Mouse (Mus musculus): ENCODE data around the gene Olfr524. TPM values are rescaled to one million over a fixed set of nuclear protein-coding genes. Genes with fewer than 3 reads are reported as not detected.

Gene Olfr524
- polyA plus RNA-seq, 1 experiment from 2014 or later = not detected

DNA sequence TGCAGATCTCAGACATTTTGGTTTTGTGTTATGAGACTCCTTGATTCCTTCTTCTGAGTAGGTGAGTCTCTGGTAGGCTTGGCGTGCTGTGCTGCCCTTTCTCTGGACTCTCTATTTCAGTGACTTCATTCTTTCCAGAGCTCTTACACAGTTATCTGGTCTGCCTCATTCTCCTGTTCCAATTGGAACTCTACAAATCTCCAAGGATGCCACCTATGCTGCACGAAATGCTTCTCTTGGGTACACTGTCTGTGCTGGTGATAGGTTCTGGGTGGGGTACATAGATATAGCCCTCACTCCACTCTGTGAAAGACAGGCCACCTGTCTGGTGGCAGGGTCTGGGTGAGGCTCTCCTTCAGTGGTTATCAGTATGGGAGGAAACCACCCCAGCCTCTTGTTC, 12.2 kb upstream of the Olfr524 start, which contains the start of gene Cd163l1:
TSS of gene Cd163l1 (plus strand) at position 301 of the 400 bp plus-strand sequence.
- Histone ChIP-seq H3K27me3 (ENCODE audit: control insufficient read depth, insufficient read depth, low read length) (no peaks in the 10 kb centered on the region), H3K9me3 (ENCODE audit: control insufficient read depth, low read depth, low read length) (no peaks in the 10 kb centered on the region), H3K27ac (ENCODE audit: low read length) (no peak within 1 kb of the TSS), H3K4me3 (ENCODE audit: low read depth, low read length) (no peak within 1 kb of the TSS), H3K4me1 (ENCODE audit: control insufficient read depth, insufficient read depth, low read length) (no peaks in the 10 kb centered on the region), H3K4me2 (replicated peaks; ENCODE audit: low read depth, low read length) (no peak within 1 kb of the TSS), H3K36me3 (ENCODE audit: control insufficient read depth, insufficient read depth, low read length) (no peaks in the 10 kb centered on the region), H3K9ac (replicated peaks; ENCODE audit: low read depth, low read length) (no peak within 1 kb of the TSS)
- 91% methylated on average over 2 of the region's 2 CpGs for WGBS
- no peak for ATAC-seq (ENCODE audit: insufficient number of reproducible peaks, insufficient read depth, low FRiP score, low read depth)

- 81% methylated on average over 5 of the region's 5 CpGs for WGBS
- Histone ChIP-seq H3K4me2 (replicated peaks; ENCODE audit: low read depth, low read length) (no peak overlapping the region), H3K27ac (ENCODE audit: low read length) (no peak overlapping the region), H3K36me3 (ENCODE audit: control insufficient read depth, insufficient read depth, low read length) (no peaks in the 10 kb centered on the region), H3K9ac (replicated peaks; ENCODE audit: low read depth, low read length) (no peak overlapping the region), H3K4me3 (ENCODE audit: low read depth, low read length) (no peak overlapping the region), H3K27me3 (ENCODE audit: control insufficient read depth, insufficient read depth, low read length) (no peaks in the 10 kb centered on the region), H3K4me1 (ENCODE audit: control insufficient read depth, insufficient read depth, low read length) (no peaks in the 10 kb centered on the region), H3K9me3 (ENCODE audit: control insufficient read depth, low read depth, low read length) (no peaks in the 10 kb centered on the region)
- no peak for ATAC-seq (ENCODE audit: insufficient number of reproducible peaks, insufficient read depth, low FRiP score, low read depth)
These were observed 8.1 kb upstream of the Olfr524 start for GRCm38 (mm10) chr7:140213841-140214240.

GRCm38 (mm10) chr7:140208677-140209076, 2.9 kb upstream of the Olfr524 start:
- H3K36me3 ChIP-seq (ENCODE audit: control insufficient read depth, insufficient read depth, low read length) = no peaks in the 10 kb centered on the region
- H3K27ac ChIP-seq (ENCODE audit: low read length) = no peak overlapping the region
- no peak overlapping the region for H3K4me2 ChIP-seq (replicated peaks; ENCODE audit: low read depth, low read length)
- no peak overlapping the region for H3K9ac ChIP-seq (replicated peaks; ENCODE audit: low read depth, low read length)
- H3K27me3 ChIP-seq (ENCODE audit: control insufficient read depth, insufficient read depth, low read length) = no peaks in the 10 kb centered on the region
- H3K9me3 ChIP-seq (ENCODE audit: control insufficient read depth, low read depth, low read length) = no peaks in the 10 kb centered on the region
- no peaks in the 10 kb centered on the region for H3K4me1 ChIP-seq (ENCODE audit: control insufficient read depth, insufficient read depth, low read length)
- no peak overlapping the region for H3K4me3 ChIP-seq (ENCODE audit: low read depth, low read length)
- no peak for ATAC-seq (ENCODE audit: insufficient number of reproducible peaks, insufficient read depth, low FRiP score, low read depth)
- 70% methylated on average over 3 of the region's 3 CpGs for WGBS

DNA sequence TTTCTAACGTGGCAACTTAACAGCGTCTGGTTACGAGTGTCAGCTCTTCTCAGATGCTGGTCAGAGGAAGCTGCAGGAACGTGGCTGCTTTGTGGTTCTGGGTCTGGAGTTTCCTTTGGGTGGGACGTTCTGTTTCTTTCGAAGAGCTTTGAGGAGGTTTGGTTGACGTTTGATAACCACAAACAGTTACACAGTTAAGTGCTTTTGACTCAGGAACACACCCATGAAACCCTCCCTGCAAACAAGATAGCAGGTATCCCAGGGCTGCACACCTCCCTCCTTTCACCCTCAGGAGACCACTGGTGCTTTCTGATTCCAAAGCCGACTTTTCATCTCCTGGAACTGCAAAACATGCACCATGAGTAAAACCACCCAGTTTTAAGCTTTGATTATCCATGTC, 2.4 kb upstream of the Olfr524 start:
- Histone ChIP-seq H3K4me3 (ENCODE audit: low read depth, low read length) (no peak overlapping the region), H3K9me3 (ENCODE audit: control insufficient read depth, low read depth, low read length) (no peaks in the 10 kb centered on the region), H3K4me1 (ENCODE audit: control insufficient read depth, insufficient read depth, low read length) (no peaks in the 10 kb centered on the region), H3K9ac (replicated peaks; ENCODE audit: low read depth, low read length) (no peak overlapping the region), H3K27ac (ENCODE audit: low read length) (no peak overlapping the region), H3K27me3 (ENCODE audit: control insufficient read depth, insufficient read depth, low read length) (no peaks in the 10 kb centered on the region), H3K36me3 (ENCODE audit: control insufficient read depth, insufficient read depth, low read length) (no peaks in the 10 kb centered on the region), H3K4me2 (replicated peaks; ENCODE audit: low read depth, low read length) (no peak overlapping the region)
- WGBS = 65% methylated on average over 8 of the region's 8 CpGs
- no peak for ATAC-seq (ENCODE audit: insufficient number of reproducible peaks, insufficient read depth, low FRiP score, low read depth)

DNA sequence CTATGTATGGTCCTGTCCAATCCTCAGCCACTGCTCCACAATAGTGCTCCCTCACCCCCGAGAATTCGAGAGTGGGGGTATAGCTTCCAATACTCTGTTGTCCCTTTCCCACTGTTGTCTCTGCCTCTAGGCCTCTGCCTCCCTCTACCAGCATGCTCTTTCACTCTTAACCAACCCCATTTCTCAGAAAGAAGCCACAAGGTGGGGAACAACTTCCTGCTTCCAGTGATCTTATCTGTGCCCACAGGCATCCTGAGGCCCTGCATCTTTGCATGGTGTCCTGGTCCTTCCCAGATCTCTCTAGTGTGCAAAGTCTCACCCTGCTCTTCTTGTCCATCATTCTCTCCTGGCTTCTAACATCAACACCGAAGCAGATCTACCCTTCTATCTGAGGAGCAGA, 1.1 kb upstream of the Olfr524 start:
- Histone ChIP-seq H3K4me3 (ENCODE audit: low read depth, low read length) (no peak overlapping the region), H3K27ac (ENCODE audit: low read length) (no peak overlapping the region), H3K27me3 (ENCODE audit: control insufficient read depth, insufficient read depth, low read length) (no peaks in the 10 kb centered on the region), H3K9ac (replicated peaks; ENCODE audit: low read depth, low read length) (no peak overlapping the region), H3K36me3 (ENCODE audit: control insufficient read depth, insufficient read depth, low read length) (no peaks in the 10 kb centered on the region), H3K9me3 (ENCODE audit: control insufficient read depth, low read depth, low read length) (no peaks in the 10 kb centered on the region), H3K4me2 (replicated peaks; ENCODE audit: low read depth, low read length) (no peak overlapping the region), H3K4me1 (ENCODE audit: control insufficient read depth, insufficient read depth, low read length) (no peaks in the 10 kb centered on the region)
- ATAC-seq (ENCODE audit: insufficient number of reproducible peaks, insufficient read depth, low FRiP score, low read depth) = no peak
- WGBS = 72% methylated on average over 3 of the region's 3 CpGs

DNA sequence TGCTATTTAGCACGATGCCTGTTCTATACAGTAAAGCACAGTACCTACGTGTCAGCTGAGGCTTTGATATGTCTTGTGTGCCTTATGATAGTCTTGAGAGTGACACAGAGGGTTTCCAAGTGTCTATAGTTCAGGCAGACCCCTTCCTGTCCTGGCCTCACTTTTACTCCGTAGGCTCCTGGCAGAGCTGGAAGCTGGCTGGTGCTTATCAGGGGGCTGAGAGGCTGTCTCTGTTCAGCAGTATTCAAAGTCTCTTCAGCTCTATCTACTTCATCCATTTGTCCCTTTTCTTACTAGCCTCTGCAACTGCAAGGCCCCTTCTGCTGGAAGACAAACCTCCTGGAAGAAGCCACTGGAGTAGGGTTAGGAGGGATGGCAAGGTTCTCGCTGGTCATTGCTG, 4.7 kb downstream of the Olfr524 start:
- Histone ChIP-seq H3K9ac (replicated peaks; ENCODE audit: low read depth, low read length) (no peak overlapping the region), H3K4me2 (replicated peaks; ENCODE audit: low read depth, low read length) (no peak overlapping the region), H3K4me1 (ENCODE audit: control insufficient read depth, insufficient read depth, low read length) (no peaks in the 10 kb centered on the region), H3K27ac (ENCODE audit: low read length) (no peak overlapping the region), H3K36me3 (ENCODE audit: control insufficient read depth, insufficient read depth, low read length) (no peaks in the 10 kb centered on the region), H3K27me3 (ENCODE audit: control insufficient read depth, insufficient read depth, low read length) (no peaks in the 10 kb centered on the region), H3K4me3 (ENCODE audit: low read depth, low read length) (no peak overlapping the region), H3K9me3 (ENCODE audit: control insufficient read depth, low read depth, low read length) (no peaks in the 10 kb centered on the region)
- 91% methylated on average over 4 of the region's 4 CpGs for WGBS
- ATAC-seq (ENCODE audit: insufficient number of reproducible peaks, insufficient read depth, low FRiP score, low read depth) = no peak

DNA sequence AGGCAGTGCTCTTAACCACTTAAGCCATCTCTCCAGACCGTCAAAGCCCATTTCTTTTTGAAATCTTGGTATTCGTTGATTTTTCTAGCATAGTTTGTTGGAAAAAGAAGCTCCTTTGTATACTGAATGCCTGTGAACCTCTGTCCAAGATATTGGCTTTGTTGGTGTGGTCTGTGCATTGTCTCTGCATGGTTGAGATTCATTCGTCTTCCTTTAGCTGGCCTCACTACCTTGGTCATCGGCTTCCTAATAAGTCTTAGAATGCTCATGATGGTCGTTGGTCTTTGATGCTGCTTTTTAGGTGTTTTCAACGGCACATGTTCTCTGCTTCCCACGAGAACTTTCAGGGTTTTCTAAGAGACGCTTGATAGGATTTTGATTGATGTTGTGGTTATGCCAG, 9.8 kb downstream of the Olfr524 start:
- WGBS = 80% methylated on average over 8 of the region's 8 CpGs
- H3K9me3 ChIP-seq (ENCODE audit: control insufficient read depth, low read depth, low read length) = no peaks in the 10 kb centered on the region
- no peaks in the 10 kb centered on the region for H3K27me3 ChIP-seq (ENCODE audit: control insufficient read depth, insufficient read depth, low read length)
- no peak overlapping the region for H3K4me2 ChIP-seq (replicated peaks; ENCODE audit: low read depth, low read length)
- no peak overlapping the region for H3K9ac ChIP-seq (replicated peaks; ENCODE audit: low read depth, low read length)
- no peaks in the 10 kb centered on the region for H3K4me1 ChIP-seq (ENCODE audit: control insufficient read depth, insufficient read depth, low read length)
- no peak overlapping the region for H3K4me3 ChIP-seq (ENCODE audit: low read depth, low read length)
- H3K36me3 ChIP-seq (ENCODE audit: control insufficient read depth, insufficient read depth, low read length) = no peaks in the 10 kb centered on the region
- ATAC-seq (ENCODE audit: insufficient number of reproducible peaks, insufficient read depth, low FRiP score, low read depth) = no peak
- H3K27ac ChIP-seq (ENCODE audit: low read length) = no peak overlapping the region

DNA sequence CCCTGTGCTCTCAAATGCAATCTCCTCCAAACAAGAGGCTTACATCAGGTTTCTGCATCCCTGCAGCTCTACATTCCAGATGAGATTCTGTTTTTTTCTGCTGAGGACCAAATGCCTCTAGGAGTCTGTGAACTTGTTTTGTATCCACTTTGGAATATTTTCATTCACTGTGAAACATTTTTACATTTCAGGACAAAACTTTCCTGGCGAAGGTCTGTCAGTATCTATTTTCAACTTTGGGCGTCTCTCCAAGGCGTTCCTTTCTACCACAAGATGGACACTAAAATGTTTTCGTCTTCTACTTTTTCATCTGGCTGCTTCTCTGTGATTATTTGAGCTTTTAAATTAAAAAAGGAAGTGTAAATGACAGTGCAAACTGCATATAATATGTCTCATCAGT, 11.7 kb downstream of the Olfr524 start:
- no peaks in the 10 kb centered on the region for H3K4me1 ChIP-seq (ENCODE audit: control insufficient read depth, insufficient read depth, low read length)
- H3K4me3 ChIP-seq (ENCODE audit: low read depth, low read length) = no peak overlapping the region
- H3K9ac ChIP-seq (replicated peaks; ENCODE audit: low read depth, low read length) = no peak overlapping the region
- no peak overlapping the region for H3K27ac ChIP-seq (ENCODE audit: low read length)
- no peak overlapping the region for H3K4me2 ChIP-seq (replicated peaks; ENCODE audit: low read depth, low read length)
- WGBS = 83% methylated on average over 4 of the region's 4 CpGs
- H3K9me3 ChIP-seq (ENCODE audit: control insufficient read depth, low read depth, low read length) = no peaks in the 10 kb centered on the region
- H3K27me3 ChIP-seq (ENCODE audit: control insufficient read depth, insufficient read depth, low read length) = no peaks in the 10 kb centered on the region
- no peak for ATAC-seq (ENCODE audit: insufficient number of reproducible peaks, insufficient read depth, low FRiP score, low read depth)
- no peaks in the 10 kb centered on the region for H3K36me3 ChIP-seq (ENCODE audit: control insufficient read depth, insufficient read depth, low read length)

- Histone ChIP-seq H3K4me2 (replicated peaks; ENCODE audit: low read depth, low read length) (no peak overlapping the region), H3K4me1 (ENCODE audit: control insufficient read depth, insufficient read depth, low read length) (no peaks in the 10 kb centered on the region), H3K4me3 (ENCODE audit: low read depth, low read length) (no peak overlapping the region), H3K36me3 (ENCODE audit: control insufficient read depth, insufficient read depth, low read length) (no peaks in the 10 kb centered on the region), H3K27ac (ENCODE audit: low read length) (no peak overlapping the region), H3K9me3 (ENCODE audit: control insufficient read depth, low read depth, low read length) (no peaks in the 10 kb centered on the region), H3K27me3 (ENCODE audit: control insufficient read depth, insufficient read depth, low read length) (no peaks in the 10 kb centered on the region), H3K9ac (replicated peaks; ENCODE audit: low read depth, low read length) (no peak overlapping the region)
- WGBS = 75% methylated on average over 2 of the region's 2 CpGs
- ATAC-seq (ENCODE audit: insufficient number of reproducible peaks, insufficient read depth, low FRiP score, low read depth) = no peak
These were observed 12.9 kb downstream of the Olfr524 start for GRCm38 (mm10) chr7:140192851-140193250.
